Mouse (Mus musculus) liver, embryonic 14.5 days (tissue): Measurements from ENCODE around the gene Pdgfa.

Experiments used
- CTCF ChIP-seq: IDR thresholded peaks from 2 replicates; pipeline ENCODE4 v1.5.1; 2016; ENCODE audit warnings: antibody characterized with exemption, low read depth, control low read depth
- EP300 ChIP-seq: IDR thresholded peaks from 2 replicates; pipeline ENCODE4 v1.6.1; 2016; ENCODE audit warnings: antibody characterized with exemption, low read depth

DNA sequence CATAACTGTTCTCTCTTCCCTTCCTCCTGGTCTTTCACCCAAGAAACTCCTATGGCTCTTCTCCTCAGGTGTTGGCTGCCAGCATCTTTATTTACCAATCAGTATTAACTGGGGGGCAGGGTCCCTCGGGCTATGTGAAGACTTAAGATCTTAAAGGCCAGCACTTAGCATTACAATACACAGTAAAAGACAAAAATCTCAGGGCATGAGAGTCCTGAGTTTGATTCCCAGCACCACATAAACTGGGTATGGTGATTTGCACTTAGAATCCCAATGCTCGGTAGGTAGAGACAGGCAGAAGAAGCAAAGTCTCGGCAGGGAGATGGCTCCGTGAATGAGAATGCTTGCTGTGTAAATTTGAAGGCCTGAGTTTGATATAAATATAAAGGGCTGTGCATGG lies 56.6 kb downstream of the Pdgfa start:
- TF ChIP-seq CTCF: no peak
- no peak for TF ChIP-seq EP300
